Mouse (Mus musculus): ENCODE measurements at regions not wholly inside any gene's neighbourhood (a gene's known extent, or its start where the extent isn't known, plus 50 kb on each side); places are given as distances from the start of the nearest gene placed in this dataset.

DNA sequence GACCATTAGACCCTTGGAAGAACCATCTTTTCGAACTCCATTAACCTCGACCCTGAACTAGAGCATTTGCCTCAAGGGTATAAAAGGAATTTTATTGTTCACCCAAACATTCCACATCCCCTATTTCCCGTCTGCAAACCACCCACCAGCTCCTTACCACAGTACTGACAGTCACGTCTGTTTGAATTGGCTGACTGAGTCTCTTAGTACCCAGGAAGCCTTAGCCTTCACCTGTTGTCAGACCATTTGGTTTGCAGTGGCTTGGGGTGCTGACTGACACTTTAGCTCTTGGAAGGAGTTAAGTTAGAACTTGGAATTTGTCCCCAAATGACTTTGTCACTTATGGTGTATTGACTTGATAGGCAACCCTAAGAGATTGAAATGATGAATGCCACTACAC, 209.3 kb upstream of the Daam1 start:
- Histone ChIP-seq H3K27ac (ENCODE audit: low read length) (no peak overlapping the region), H3K4me1 (ENCODE audit: control insufficient read depth, insufficient read depth, low read length) (no peaks in the 10 kb centered on the region), H3K27me3 (ENCODE audit: control insufficient read depth, insufficient read depth, low read depth, low read length) (no peaks in the 10 kb centered on the region), H3K4me3 (ENCODE audit: low read depth, low read length) (no peak overlapping the region), H3K4me2 (ENCODE audit: low read length) (no peak overlapping the region), H3K9ac (ENCODE audit: low read depth, low read length) (no peak overlapping the region), H3K9me3 (replicated peaks; ENCODE audit: control insufficient read depth, low read length, poor library complexity, severe bottlenecking) (no peaks in the 10 kb centered on the region), H3K36me3 (ENCODE audit: control insufficient read depth, insufficient read depth, low read length) (no peaks in the 10 kb centered on the region)
- WGBS = 66% methylated on average over 4 of the region's 4 CpGs
- no peak for ATAC-seq

DNA sequence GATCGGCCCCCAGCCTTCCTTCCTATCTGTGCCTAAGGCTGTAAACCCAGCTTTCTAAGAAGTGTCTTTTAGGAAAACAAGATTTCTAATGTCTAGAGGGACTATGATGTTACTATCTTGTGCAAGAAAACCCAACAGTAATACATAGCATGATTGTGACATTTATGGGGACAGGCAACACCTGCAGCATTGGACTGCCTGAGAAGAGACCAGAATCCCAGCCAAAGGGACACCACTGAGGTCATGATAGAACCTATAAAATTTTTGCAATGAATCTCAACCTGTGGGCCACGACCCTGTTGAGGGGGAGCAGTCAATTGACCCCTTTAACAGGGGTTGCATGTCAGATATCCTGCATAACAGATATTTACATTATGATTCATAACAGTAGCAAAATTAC, 208.1 kb upstream of the Daam1 start:
- H3K4me2 ChIP-seq (ENCODE audit: low read length) = no peak overlapping the region

DNA sequence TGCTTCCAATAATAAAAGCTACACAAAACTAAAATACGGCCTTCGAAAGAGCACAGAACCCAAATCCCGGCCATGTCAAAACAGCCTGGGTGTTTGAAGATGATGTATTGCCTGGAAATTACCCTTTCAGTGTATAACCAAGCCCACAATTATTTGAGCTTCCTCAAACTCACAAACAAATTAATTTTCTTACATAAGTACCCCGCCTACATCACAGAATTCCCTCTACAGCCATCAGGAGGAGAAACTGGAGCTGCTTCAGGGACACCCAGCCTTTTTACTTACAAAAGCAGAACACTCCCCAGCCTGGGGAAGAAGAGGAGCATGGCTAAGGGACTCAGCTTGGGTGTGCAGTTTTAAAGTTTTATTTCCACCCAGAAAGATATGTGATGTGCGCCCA, 207.6 kb upstream of the Daam1 start:
- H3K4me3 ChIP-seq (ENCODE audit: low read depth, low read length) = no peak overlapping the region
- no peaks in the 10 kb centered on the region for H3K36me3 ChIP-seq (ENCODE audit: control insufficient read depth, insufficient read depth, low read length)
- WGBS = 95% methylated on average over 5 of the region's 5 CpGs
- H3K27ac ChIP-seq (ENCODE audit: low read length) = no peak overlapping the region
- no peak for ATAC-seq
- no peaks in the 10 kb centered on the region for H3K9me3 ChIP-seq (replicated peaks; ENCODE audit: control insufficient read depth, low read length, poor library complexity, severe bottlenecking)
- H3K4me1 ChIP-seq (ENCODE audit: control insufficient read depth, insufficient read depth, low read length) = 0 out of 2 replicates have a peak, but pooled peaks cover under 1% of the 10 kb centered on the region
- H3K4me2 ChIP-seq (ENCODE audit: low read length) = no peak overlapping the region
- H3K27me3 ChIP-seq (ENCODE audit: control insufficient read depth, insufficient read depth, low read depth, low read length) = no peaks in the 10 kb centered on the region
- H3K9ac ChIP-seq (ENCODE audit: low read depth, low read length) = no peak overlapping the region

More for the DNA sequence above, 208.1 kb upstream of the Daam1 start:
- Histone ChIP-seq H3K9me3 (replicated peaks; ENCODE audit: control insufficient read depth, low read length, poor library complexity, severe bottlenecking) (no peaks in the 10 kb centered on the region), H3K36me3 (ENCODE audit: control insufficient read depth, insufficient read depth, low read length) (no peaks in the 10 kb centered on the region), H3K27me3 (ENCODE audit: control insufficient read depth, insufficient read depth, low read depth, low read length) (no peaks in the 10 kb centered on the region), H3K4me1 (ENCODE audit: control insufficient read depth, insufficient read depth, low read length) (no peaks in the 10 kb centered on the region), H3K27ac (ENCODE audit: low read length) (no peak overlapping the region), H3K4me3 (ENCODE audit: low read depth, low read length) (no peak overlapping the region), H3K9ac (ENCODE audit: low read depth, low read length) (no peak overlapping the region)
- no peak for ATAC-seq
- 85% methylated on average over 2 of the region's 2 CpGs for WGBS

DNA sequence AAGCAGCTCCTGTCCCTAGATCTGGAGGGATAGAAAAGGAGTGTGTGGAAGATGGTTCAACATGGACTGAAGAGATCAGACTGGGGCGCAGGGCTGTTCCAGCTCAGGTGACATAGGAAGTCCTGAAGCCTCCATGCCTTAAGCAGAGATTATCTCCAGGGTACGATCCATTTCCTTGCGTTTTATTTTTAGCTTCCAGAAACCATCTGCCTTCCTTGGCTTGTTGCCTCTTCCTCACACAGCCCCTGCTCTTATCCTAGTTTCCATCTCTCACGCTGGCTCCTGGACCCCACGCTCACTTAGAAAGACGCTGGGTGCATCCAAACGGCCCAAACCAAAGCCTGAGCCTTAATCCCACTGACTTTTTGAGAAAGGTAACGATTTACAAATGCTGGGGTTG, 206.8 kb upstream of the Daam1 start:
- H3K9ac ChIP-seq (ENCODE audit: low read depth, low read length) = no peak overlapping the region
- 0 out of 2 replicates have a peak, but pooled peaks cover 2% of the 10 kb centered on the region for H3K4me1 ChIP-seq (ENCODE audit: control insufficient read depth, insufficient read depth, low read length)
- H3K4me2 ChIP-seq (ENCODE audit: low read length) = no peak overlapping the region
- WGBS = 78% methylated on average over 8 of the region's 8 CpGs
- ATAC-seq = no peak
- no peaks in the 10 kb centered on the region for H3K36me3 ChIP-seq (ENCODE audit: control insufficient read depth, insufficient read depth, low read length)
- H3K9me3 ChIP-seq (replicated peaks; ENCODE audit: control insufficient read depth, low read length, poor library complexity, severe bottlenecking) = no peaks in the 10 kb centered on the region
- H3K27me3 ChIP-seq (ENCODE audit: control insufficient read depth, insufficient read depth, low read depth, low read length) = no peaks in the 10 kb centered on the region
- no peak overlapping the region for H3K4me3 ChIP-seq (ENCODE audit: low read depth, low read length)
- no peak overlapping the region for H3K27ac ChIP-seq (ENCODE audit: low read length)

DNA sequence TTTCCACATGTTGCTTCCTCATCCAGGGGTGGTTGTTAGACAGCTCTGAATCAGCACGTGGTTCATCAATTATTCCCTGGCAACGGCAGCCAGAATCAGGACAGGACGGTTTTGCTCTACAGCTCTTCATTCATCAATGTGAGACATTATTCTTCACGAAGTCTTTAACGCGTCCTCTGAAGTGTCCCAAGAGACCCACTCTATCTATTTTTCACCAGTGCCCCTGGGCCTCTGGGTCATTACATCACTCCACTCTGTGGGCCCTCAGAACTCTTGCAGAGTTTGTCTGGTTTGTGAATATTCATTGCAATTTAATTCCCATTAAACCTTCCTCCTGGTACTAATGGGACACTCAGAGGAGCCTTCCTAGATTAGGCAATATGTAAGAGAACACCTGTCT, 206.2 kb upstream of the Daam1 start:
- Histone ChIP-seq H3K27ac (ENCODE audit: low read length) (no peak overlapping the region), H3K9me3 (replicated peaks; ENCODE audit: control insufficient read depth, low read length, poor library complexity, severe bottlenecking) (no peaks in the 10 kb centered on the region), H3K9ac (ENCODE audit: low read depth, low read length) (no peak overlapping the region), H3K4me1 (ENCODE audit: control insufficient read depth, insufficient read depth, low read length) (0 out of 2 replicates have a peak, but pooled peaks cover 2% of the 10 kb centered on the region), H3K27me3 (ENCODE audit: control insufficient read depth, insufficient read depth, low read depth, low read length) (no peaks in the 10 kb centered on the region), H3K36me3 (ENCODE audit: control insufficient read depth, insufficient read depth, low read length) (no peaks in the 10 kb centered on the region), H3K4me2 (ENCODE audit: low read length) (no peak overlapping the region), H3K4me3 (ENCODE audit: low read depth, low read length) (no peak overlapping the region)
- 54% methylated on average over 6 of the region's 6 CpGs for WGBS
- ATAC-seq = no peak

DNA sequence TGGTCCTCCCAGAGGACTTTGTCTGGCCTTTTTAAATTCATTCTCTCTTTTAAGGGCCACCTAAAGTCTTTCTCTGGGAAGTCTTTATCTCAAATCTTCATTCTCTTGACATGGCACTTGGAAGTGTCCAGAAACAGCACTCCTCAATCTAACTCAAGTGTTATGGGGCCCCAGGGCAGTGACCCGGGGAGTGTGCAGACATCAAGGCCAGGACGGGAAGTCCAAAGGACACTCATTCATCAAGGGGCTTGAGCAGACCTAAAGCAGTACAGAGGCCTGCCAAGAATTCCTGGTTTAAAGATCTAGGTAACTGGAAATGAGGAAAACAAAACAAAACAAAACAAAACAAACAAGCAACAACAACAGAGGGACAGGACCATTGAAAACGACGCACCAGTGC, 205.8 kb upstream of the Daam1 start:
- Histone ChIP-seq H3K4me2 (ENCODE audit: low read length) (no peak overlapping the region), H3K4me1 (ENCODE audit: control insufficient read depth, insufficient read depth, low read length) (0 out of 2 replicates have a peak, but pooled peaks cover 2% of the 10 kb centered on the region), H3K27ac (ENCODE audit: low read length) (no peak overlapping the region), H3K27me3 (ENCODE audit: control insufficient read depth, insufficient read depth, low read depth, low read length) (no peaks in the 10 kb centered on the region), H3K9ac (ENCODE audit: low read depth, low read length) (no peak overlapping the region), H3K4me3 (ENCODE audit: low read depth, low read length) (no peak overlapping the region), H3K36me3 (ENCODE audit: control insufficient read depth, insufficient read depth, low read length) (no peaks in the 10 kb centered on the region), H3K9me3 (replicated peaks; ENCODE audit: control insufficient read depth, low read length, poor library complexity, severe bottlenecking) (no peaks in the 10 kb centered on the region)
- WGBS = 74% methylated on average over 4 of the region's 4 CpGs
- no peak for ATAC-seq

DNA sequence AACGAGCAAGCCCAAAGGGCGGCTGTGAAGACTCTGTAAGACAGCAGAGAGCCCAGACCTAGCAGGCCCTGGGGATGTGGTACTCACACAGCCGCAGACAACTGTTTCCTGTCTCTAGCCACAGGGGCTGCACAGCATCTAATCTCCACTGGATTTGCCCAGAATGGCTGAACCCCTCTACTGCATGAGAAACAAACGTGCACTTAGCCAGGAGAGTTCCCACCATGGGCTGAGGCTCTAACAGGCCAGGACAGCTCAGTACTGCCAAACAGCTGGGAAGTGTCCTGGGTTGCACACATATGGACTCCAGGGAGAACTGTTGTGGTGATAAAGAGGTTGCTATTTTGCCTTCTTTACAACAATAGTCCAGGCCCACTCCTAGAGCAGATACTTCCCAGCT, 204.1 kb upstream of the Daam1 start:
- Histone ChIP-seq H3K36me3 (ENCODE audit: control insufficient read depth, insufficient read depth, low read length) (no peaks in the 10 kb centered on the region), H3K27me3 (ENCODE audit: control insufficient read depth, insufficient read depth, low read depth, low read length) (no peaks in the 10 kb centered on the region), H3K9me3 (replicated peaks; ENCODE audit: control insufficient read depth, low read length, poor library complexity, severe bottlenecking) (no peaks in the 10 kb centered on the region), H3K4me2 (ENCODE audit: low read length) (no peak overlapping the region), H3K9ac (ENCODE audit: low read depth, low read length) (no peak overlapping the region), H3K27ac (ENCODE audit: low read length) (no peak overlapping the region), H3K4me1 (ENCODE audit: control insufficient read depth, insufficient read depth, low read length) (0 out of 2 replicates have a peak, but pooled peaks cover 2% of the 10 kb centered on the region), H3K4me3 (ENCODE audit: low read depth, low read length) (no peak overlapping the region)
- WGBS = 78% methylated on average over 4 of the region's 4 CpGs
- no peak for ATAC-seq

DNA sequence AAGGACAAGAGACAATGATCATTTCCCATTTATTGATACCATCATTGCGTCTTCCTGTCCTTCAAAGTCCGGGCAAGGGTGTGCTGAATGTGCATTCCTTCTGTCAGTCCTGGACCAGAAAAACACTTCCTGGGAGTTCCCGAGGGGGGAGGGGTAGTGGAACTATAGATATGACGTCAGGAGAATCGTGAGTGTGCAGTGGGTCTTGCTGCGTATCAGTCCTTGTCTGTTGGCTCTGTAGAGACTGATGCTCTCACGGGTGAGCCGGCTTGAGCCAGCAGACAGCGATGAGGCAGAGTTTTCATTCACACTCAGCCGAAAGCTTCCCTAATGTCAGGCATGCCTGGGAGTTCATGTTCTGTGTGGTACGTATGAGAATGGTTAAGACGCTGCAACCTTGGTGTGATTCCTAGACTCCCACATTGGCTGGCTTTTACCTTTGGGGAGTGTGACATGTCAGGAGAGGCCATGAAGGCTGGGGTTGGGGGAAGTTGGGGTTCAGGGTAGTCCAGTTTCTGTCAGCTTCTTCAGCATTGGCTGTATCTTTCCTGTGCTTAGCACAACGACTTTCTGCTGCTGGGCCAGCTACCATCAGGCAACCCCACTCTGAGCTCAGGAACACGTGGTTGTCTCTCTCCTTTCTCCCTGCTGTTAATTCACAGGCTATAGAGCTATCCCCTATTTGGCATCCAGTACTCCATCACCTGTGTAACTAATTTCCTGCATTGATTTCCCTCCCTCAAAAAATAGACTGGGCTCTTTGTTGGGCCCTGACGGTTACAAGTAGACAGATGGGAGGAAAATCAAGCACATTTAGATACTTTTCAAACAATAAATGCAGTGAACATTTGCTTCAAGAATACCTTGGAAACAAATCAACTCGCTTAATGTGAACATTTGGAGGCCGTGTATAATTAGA, 203.2 kb upstream of the Daam1 start:
- Histone ChIP-seq H3K27me3 (ENCODE audit: control insufficient read depth, insufficient read depth, low read depth, low read length) (no peaks in the 10 kb centered on the region), H3K4me3 (ENCODE audit: low read depth, low read length) (no peak overlapping the region), H3K36me3 (ENCODE audit: control insufficient read depth, insufficient read depth, low read length) (no peaks in the 10 kb centered on the region), H3K4me1 (ENCODE audit: control insufficient read depth, insufficient read depth, low read length) (0 out of 2 replicates have a peak, but pooled peaks cover 2% of the 10 kb centered on the region), H3K9ac (ENCODE audit: low read depth, low read length) (no peak overlapping the region), H3K27ac (ENCODE audit: low read length) (no peak overlapping the region), H3K9me3 (replicated peaks; ENCODE audit: control insufficient read depth, low read length, poor library complexity, severe bottlenecking) (no peaks in the 10 kb centered on the region), H3K4me2 (ENCODE audit: low read length) (no peak overlapping the region)
- WGBS = 75% methylated on average over 17 of the region's 17 CpGs
- ATAC-seq = no peak

DNA sequence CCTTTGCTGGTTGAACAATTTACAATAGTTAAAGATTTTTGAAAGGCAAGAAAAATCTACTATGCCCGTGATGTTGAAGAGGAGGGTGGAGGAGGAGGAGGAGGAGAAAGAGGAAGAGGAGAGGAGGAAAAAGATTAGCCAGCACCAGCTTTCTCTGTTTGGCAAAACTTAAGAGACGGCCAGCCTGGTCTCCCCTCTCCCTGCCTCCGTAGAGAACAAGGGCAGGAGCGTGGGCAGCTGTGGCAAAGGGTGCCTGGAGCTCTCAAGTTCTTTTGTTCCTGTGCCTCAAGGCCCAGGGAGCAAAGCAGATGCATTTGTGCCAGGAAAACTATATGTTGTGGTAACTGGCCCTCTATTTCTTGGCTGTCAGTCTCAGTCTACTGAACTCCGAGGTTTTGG, 202.5 kb upstream of the Daam1 start:
- Histone ChIP-seq H3K27me3 (ENCODE audit: control insufficient read depth, insufficient read depth, low read depth, low read length) (no peaks in the 10 kb centered on the region), H3K9me3 (replicated peaks; ENCODE audit: control insufficient read depth, low read length, poor library complexity, severe bottlenecking) (no peaks in the 10 kb centered on the region), H3K4me2 (ENCODE audit: low read length) (no peak overlapping the region), H3K4me1 (ENCODE audit: control insufficient read depth, insufficient read depth, low read length) (0 out of 2 replicates have a peak, but pooled peaks cover 2% of the 10 kb centered on the region), H3K36me3 (ENCODE audit: control insufficient read depth, insufficient read depth, low read length) (no peaks in the 10 kb centered on the region), H3K27ac (ENCODE audit: low read length) (no peak overlapping the region), H3K9ac (ENCODE audit: low read depth, low read length) (no peak overlapping the region), H3K4me3 (ENCODE audit: low read depth, low read length) (no peak overlapping the region)
- no peak for ATAC-seq
- 57% methylated on average over 5 of the region's 5 CpGs for whole genome bisulfite sequencing
